Mouse (Mus musculus): ENCODE measurements around the gene Olfr1333.
"Not testable (repeated sequence)": the region's sequence is repeated elsewhere in the genome, so short reads cannot be mapped to it uniquely, and the experiment has no call there.

The Olfr1333 gene

GRCm38 (mm10) chr4:118836179-118836578 lies at the start of gene Olfr1333:
Olfr1333 (minus strand) TSS chr4:118836279.
- no peak for DNase-seq (ENCODE audit: low spot score)

GRCm38 (mm10) chr4:118867566-118867965 lies 31.5 kb upstream of the Olfr1333 start:
- DNase-seq (ENCODE audit: low spot score): no peak

- DNase-seq (ENCODE audit: low spot score): no peak
Measured at GRCm38 (mm10) chr4:118864349-118864748, 28.3 kb upstream of the Olfr1333 start, which contains the start of gene Olfr1331. Olfr1331 (plus strand) TSS chr4:118864649.

- DNase-seq (ENCODE audit: low spot score): no peak
Measured at GRCm38 (mm10) chr4:118862704-118863103, 26.6 kb upstream of the Olfr1333 start.

- DNase-seq (ENCODE audit: low spot score): no peak
Measured at GRCm38 (mm10) chr4:118861791-118862190, 25.7 kb upstream of the Olfr1333 start.

- DNase-seq (ENCODE audit: low spot score): no peak
Measured at GRCm38 (mm10) chr4:118818921-118819320, 17.2 kb downstream of the Olfr1333 start.

GRCm38 (mm10) chr4:118809844-118810243 lies 26.2 kb downstream of the Olfr1333 start, which contains the start of gene Olfr1335:
Olfr1335 (minus strand) TSS chr4:118809944.
- no peak for DNase-seq (ENCODE audit: low spot score)

GRCm38 (mm10) chr4:118792796-118793195 lies 43.3 kb downstream of the Olfr1333 start:
- not testable (repeated sequence) for DNase-seq (ENCODE audit: low spot score)

GRCm38 (mm10) chr4:118782486-118782885 lies 53.6 kb downstream of the Olfr1333 start, which contains the start of gene Olfr1337:
Olfr1337 (minus strand) TSS chr4:118782586.
- no peak for DNase-seq (ENCODE audit: low spot score)

Measured in urinary bladder, postnatal 10 days (tissue).